Mouse (Mus musculus) bone marrow macrophage, adult 2 months (primary cell): ENCODE results near the gene 4930512M02Rik.

ENCODE experiments used
- CTCF ChIP-seq: IDR thresholded peaks from 2 replicates; pipeline ENCODE4 v1.5.1; 2012; ENCODE audit warnings: low read depth, mild to moderate bottlenecking, low read length, moderate library complexity
- POLR2A ChIP-seq: IDR thresholded peaks from 2 replicates; pipeline ENCODE4 v1.6.1; 2012; ENCODE audit warnings: mild to moderate bottlenecking, low read depth, low read length, borderline replicate concordance

- TF ChIP-seq POLR2A: no peak
- TF ChIP-seq CTCF: no peak
Measured at GRCm38 (mm10) chr11:11658834-11659233, 31.2 kb upstream of the 4930512M02Rik start.
